Mouse (Mus musculus) cerebellum, adult (tissue): ENCODE results near the gene 3300002I08Rik.
A peak's percentile ranks its signal among the peaks of the same experiment; 100 is the strongest.
"Not testable (repeated sequence)": the region's sequence is repeated elsewhere in the genome, so short reads cannot be mapped to it uniquely, and the experiment has no call there.

Source experiments
- ATAC-seq: cut with Nextera tagmentation; 2 replicates; pipeline ENCODE4 v1.9.2; 2017; ENCODE audit warnings: mild to moderate bottlenecking, moderate library complexity, mixed read lengths; ENCODE audit not compliant: insufficient number of reproducible peaks, low FRiP score, low TSS enrichment

3300002I08Rik gene

DNA sequence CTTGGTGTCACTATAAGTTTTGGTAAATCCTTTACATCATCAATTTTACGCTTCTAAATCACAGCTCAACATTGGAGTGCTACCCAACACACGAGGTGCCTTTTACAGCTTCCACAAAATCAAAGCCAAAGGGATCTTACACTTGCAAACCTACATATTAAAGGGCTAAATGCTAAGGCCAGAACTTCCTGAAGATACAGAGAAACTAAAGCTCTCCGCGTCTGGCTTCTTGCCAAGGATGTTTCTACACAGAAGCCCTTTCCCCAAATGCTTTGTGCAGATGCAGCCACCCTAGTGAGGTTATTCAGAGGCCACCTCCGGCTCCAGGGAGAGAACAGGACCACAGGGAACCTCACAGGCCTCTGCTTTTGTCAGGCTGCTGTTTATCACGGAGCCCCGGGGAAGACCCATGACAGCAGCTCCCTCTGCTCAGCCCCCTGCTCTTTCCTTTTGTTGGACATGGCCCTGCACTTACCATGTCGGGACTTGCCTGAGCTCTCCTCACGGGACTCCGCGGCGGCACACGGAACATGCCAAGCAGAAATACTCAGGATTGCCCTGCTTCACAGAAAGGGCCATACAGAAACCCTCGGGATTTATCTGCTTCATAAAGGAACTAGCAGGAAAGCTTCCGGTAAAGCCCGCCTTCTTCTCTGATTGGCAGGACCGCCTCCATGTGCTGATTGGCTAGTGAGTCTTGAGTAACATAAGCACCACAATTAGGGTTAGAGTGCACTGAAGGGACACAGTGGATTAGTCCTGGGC, at the start of gene 3300002I08Rik:
Gene 3300002I08Rik, minus strand, starts transcription at position 653 of the 765 bp plus-strand sequence.
- ATAC-seq = peak; percentile 100

DNA sequence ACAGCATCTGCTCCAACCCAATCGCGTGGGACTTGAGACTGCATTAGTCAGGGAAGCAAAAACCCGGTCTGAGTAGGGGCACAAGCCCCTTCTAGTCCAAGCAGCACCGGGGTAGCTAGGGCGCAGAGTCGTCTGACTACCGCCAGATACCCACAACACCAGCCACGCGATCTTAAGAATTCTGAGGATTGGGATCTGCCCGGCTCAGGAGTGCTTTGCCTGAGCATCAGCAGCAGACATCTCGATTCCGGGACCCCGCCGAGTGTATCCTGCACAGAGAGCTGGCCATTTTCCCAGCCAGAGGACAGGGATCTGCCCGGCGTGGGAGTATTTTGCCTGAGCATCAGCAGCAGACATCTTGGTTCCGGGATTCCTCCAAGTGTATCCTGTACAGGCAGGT, 49.6 kb upstream of the 3300002I08Rik start:
- ATAC-seq = not testable (repeated sequence)

DNA sequence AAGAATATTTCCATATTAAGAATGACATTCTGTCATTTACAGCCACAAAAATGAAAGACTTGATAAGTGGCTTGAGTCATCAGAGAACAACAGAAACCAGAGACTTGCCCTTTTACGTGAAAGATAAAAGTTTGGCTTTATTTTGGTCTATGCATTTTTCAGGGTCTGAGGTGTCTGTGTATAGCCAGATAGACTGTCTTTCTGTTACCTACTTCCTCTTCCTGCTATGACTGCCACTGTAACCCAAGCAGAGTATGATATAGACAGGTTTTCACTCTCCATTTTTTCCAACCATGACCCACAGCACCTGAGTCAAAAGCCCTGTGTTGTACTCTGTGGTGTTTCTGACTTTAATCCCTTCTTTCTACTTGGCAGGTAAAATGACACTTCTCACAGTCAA, 27.6 kb upstream of the 3300002I08Rik start:
- no peak for ATAC-seq

GRCm38 (mm10) chr2:150385553-150386106, 23.1 kb upstream of the 3300002I08Rik start:
- ATAC-seq = not testable (repeated sequence)

GRCm38 (mm10) chr2:150362878-150363229, 289 bp upstream of the 3300002I08Rik start:
- no peak for ATAC-seq

DNA sequence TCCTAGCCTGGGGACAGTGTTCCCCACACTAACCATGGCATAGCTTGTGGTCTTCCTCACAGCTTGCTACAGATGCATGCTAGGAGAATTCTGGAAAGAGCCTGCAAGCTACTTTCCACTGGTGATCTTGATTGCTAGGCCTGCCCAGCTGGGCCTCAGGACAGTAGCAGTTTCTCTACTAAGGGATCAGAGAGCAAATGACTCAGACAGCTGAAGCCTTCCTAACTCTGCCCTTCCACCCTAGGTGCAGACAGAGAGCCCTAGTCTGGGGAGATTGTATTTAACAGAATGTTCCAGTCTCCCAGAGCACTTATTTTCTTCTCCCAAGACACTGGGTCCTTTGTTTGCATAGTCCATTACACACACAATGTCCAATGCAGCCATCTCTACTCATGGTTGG, 5.4 kb downstream of the 3300002I08Rik start:
- ATAC-seq = not testable (repeated sequence)

DNA sequence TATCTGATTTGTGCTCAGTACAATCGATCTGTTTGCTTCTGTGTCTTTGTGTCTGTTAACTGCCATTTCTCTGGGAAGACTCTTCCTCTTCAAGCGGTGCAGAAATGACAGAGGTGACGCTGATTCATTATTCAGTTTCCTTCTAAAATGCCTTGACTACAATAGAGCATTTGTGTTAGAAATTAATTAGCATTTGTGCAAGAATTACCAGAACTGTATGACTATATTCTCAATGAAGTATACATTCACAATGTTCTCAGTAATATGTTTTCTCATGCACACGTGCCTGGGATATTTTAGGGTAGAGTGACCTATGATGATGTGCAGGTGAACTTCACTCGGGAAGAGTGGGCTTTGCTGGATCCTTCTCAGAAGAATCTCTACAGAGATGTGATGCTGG, 39.2 kb downstream of the 3300002I08Rik start, which contains the start of gene Gm10130:
Gene Gm10130, plus strand, starts transcription at position 301 of the 400 bp plus-strand sequence.
- no peak for ATAC-seq

DNA sequence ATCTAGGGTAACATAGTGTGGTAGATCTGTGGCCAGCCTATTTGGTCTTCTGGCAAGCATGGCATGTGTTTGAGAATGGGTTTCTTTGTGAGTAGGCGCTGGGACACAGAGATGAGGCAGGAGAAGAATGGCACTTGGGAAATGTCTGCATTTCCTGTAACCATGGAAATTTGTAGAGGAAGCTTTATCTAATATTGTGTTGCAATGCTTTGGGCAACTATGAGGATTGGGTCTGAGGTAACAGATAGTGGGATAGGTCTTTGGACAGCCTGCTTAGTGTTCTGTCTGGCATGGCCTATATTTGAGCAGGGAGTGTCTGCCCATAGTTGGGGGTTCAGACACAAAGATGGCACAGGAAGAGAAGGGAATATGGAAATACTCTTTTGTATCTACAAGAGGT, 43.6 kb downstream of the 3300002I08Rik start:
- no peak for ATAC-seq

GRCm38 (mm10) chr2:150316140-150316539, 46.4 kb downstream of the 3300002I08Rik start:
- no peak for ATAC-seq

DNA sequence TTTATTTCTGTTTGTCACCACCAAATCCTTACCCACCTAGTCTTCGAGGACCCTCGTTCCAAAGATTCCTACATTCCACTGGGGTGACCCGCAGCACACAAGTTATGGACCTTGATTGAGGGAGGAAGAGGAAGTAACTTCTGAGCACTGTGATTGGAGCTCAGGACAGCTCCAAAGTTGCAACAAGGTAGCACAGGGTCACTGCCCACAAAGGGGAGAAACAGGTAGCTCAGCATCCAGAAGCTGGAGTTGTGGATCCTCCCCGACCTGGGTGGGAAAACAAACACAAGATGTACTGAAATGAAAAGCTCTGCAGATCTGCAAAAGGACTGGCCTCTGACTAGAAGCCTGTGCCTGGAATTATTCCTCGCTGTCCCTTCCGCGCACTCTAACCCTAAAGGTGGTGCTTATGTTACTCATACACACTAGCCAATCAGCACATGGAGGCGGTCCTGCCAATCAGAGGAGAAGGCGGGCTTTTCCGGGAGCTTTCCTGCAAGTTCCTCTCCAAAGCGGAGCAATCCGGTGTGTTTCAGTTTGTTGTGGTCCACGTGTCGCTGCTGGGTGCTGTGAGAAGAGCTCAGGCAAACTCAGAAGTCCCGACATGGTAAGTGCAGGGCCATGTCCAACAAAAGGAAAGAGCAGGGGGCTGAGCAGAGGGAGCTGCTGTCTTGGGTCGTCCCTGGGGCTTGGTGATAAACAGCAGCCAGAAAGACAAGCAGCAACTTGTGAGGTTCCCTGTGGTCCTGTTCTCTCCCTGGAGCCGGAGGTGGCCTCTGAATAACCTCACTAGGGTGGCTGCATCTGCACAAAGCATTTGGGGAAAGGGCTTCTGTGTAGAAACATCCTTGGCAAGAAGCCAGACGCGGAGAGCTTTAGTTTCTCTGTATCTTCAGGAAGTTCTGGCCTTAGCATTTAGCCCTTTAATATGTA, 51.3 kb downstream of the 3300002I08Rik start:
- ATAC-seq = peak; percentile 99

GRCm38 (mm10) chr2:150307183-150307773, 55.3 kb downstream of the 3300002I08Rik start:
- no peak for ATAC-seq

DNA sequence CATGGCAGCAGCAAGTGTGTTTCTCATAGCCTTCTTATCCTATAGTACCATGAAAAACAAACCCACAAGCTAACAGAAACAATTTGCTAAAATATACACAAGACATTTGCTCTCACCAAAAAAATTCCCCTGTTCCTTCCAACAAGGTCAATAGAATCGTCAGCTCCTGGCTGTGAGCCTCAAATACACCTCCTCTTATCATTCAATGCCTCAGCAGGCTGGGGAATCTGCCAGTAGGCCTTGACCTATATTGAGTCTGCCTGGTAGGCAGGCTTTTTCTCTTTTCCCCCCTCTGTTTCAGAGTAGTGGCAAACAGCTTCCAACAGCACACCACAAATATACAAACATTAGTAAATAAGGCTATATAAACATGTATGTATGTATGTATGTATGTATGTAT, 63.5 kb downstream of the 3300002I08Rik start:
- no peak for ATAC-seq

- no peak for ATAC-seq
Observed at GRCm38 (mm10) chr2:150293669-150294068, 68.9 kb downstream of the 3300002I08Rik start.
